Mouse (Mus musculus) testis, postnatal 14 days (tissue): Measurements from ENCODE around the gene Epha5.

ENCODE experiments used
- DNase-seq: peaks from one replicate; pipeline ENCODE4 v3.0.0; 2021; ENCODE audit warnings: low spot score

The Epha5 gene

DNA sequence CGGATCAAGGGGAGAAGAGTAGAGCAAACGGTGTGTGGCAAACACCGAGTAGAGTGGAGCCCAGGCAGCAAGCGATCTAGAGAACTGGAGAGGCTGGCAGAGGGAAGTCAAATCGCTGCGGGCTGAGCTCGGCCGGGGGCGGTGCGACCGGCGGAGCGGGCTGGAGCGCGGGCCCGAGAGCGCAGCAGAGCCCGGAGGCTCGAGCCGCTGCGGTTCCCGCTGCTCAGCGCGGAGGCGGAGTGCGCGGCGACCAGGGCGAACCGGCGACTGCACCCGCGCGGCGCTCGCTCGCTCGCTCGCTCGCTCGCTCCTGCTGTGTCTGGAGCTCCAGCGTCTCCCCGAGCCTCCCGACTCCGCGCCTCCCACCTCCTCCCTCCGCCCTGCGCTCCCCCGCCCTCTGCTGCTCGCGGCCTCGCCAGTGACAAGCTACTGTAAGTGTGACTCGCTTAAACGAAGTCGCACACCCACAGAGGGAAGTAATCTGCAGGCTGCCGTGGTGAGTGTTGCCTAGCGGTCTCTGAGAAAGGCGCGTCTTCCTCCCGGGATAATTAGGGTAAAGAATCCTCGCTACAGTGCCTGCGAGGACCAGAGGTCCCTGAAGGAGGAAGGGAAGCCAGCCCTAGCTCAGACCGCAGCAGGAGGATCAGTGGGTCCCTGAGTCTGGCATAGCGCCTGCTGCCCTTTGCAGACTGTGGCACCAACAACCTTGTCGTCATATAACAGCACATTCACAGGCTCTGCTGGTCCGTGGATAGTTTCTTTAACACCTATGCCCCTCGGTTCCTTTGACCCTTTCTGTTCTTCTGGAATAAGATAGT lies at the start of gene Epha5:
Gene Epha5, minus strand, starts transcription at position 321 of the 818 bp plus-strand sequence.
- DNase-seq = peak; percentile 21

DNA sequence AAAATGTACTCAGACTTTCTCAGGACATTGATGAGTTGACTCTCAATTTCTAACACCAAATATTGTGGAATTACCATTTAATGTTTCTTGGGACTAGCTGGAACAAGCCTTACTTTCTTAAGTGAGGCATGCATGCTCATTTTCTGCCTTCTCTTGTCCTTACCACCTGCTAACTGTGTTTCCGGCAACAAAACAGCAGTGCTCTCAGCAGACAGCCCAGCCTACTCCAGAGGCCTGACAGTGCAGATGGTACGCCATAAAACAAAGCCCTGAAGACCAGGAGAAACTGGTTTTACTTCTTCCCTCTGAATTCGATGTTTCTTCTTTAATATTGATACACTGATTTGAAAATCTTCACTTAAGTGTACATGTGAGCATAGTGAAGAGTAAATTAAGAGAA lies 39.0 kb upstream of the Epha5 start:
- no peak for DNase-seq

DNA sequence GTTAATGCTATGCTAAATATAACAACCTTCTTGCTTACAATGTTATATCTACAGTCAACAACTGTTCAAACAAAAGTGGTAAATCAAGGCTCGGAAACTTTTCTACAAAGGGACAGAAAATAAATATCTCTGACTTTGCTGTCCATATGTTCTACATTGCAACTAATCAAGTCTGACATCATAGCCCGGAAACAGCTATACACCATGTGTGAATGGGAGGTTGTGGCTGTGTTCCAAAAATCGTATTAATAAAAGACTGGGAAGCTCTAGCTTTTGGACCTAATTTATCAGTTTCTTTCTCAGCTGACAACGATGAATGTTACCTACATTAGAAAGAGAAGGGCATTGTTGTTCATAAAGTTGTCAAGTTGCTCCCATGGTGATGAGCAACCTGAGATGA lies 37.5 kb upstream of the Epha5 start:
- DNase-seq = no peak

DNA sequence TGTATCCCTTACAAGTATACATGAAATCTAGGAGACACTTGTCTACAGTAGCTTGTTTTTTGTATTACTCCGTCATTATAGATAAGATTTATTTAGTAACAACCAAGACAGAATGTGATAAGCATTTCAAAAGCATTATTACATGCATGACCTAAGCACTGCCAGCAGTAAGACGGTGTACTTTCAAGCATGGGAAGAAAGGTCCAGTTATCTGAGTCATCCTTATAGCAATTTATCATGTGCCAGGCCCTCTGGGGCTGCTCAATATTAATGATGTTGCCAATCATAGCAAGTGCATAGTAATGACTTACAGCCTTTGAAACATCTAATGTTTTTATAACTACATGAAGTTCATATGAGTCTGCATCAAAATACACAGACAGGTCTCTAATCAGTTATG lies 36.7 kb upstream of the Epha5 start:
- no peak for DNase-seq

DNA sequence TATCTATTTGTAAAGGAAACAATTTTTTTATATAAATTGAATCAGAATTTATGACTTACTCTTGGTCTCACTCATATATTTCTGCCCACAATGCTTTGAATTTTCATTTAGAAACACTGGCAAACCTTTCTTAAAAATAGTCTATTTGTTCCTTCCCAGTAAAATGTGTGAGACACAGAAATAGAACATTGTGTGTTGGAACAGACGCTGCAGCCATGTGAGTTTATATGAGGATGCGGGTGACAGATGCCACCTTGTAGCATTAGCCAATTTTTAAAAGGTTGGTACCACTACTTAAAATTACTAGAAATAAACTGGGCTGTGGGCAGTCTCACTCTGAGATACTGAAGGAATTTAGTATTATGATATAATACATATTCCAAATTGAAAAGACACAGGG lies 23.1 kb upstream of the Epha5 start:
- no peak for DNase-seq

DNA sequence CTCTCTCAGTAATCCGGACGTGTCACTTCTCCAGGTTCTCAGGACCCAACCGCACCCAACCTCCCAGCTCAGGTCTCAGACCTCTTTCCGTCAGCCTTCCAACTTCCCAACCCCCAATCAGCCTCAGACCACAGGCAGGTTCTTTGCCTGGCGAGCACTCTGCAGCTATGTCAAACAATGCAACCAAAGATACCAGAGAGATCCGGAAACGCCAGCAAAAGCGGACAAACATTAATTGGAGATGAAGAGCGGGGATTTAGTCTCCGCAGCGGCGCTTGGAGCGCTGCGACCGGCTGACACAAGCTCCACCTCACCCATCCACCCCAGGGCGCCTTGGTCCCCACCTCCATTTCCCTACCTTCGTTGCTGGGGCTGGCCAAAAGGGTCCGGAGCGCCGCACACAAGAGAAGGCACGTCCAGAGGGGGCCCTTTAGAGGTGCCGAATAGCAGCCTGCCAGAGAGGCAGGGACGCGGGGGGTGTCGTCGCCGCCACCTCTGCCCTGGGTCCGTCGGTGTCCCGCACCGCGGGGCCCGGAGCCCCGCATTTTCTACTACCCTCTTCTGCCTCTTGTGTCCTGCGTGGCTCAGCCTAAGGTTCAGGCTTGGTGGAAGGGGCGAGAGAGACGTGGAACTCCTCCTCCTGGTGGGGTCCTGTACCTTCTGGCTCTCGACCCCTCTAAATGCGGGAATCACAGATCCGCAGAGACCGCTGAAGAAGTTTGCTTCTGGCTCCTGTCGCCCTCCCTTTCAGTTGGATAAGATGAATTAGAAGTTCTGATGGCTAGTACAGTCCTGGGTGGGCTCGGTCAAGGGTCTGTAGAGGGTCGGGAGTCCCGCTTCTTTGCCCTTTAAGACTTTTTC lies 991 bp downstream of the Epha5 start:
- DNase-seq = no peak

DNA sequence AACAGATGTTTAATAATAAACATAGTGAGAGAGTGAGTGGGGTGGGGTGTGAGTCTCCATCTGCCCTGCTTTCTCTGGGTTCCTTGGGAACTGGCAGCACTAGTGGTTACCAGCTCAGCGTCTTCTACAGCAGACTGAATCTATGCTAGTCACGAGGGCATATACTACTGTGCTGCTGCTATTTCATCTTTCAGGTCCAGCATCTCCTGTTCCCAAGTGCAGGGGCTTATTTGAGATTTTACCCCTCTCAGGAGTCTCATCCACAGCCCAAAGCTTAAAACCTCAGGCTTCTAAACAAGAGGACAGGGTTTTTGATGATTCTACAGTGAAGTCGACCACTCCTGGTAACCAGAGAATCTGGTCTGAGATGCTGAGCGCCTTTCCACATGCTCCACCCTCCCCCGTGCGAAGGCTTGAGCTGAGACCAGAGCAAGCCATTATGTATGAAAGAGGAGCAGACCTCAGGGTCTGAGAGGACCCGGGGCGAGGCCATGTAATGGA lies 2.2 kb downstream of the Epha5 start:
- no peak for DNase-seq

DNA sequence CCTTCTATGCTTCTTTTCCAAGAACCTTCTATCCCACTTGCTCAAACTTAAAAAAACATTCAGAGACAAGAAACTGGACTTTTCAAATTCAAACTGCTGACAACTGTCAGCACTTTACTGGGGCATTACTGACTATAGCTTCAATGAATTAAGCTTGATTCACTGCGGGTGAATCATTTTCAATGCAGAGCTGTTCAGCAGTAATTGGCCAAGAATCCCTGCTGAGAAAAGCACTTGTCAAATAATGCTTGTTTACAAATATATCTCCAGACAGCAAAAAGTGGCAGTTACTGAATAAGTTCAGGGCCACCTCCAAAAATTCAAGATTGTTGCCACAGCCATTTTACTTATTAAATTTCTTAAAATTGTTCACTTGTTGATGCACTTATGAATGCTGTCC lies 4.2 kb downstream of the Epha5 start:
- no peak for DNase-seq

DNA sequence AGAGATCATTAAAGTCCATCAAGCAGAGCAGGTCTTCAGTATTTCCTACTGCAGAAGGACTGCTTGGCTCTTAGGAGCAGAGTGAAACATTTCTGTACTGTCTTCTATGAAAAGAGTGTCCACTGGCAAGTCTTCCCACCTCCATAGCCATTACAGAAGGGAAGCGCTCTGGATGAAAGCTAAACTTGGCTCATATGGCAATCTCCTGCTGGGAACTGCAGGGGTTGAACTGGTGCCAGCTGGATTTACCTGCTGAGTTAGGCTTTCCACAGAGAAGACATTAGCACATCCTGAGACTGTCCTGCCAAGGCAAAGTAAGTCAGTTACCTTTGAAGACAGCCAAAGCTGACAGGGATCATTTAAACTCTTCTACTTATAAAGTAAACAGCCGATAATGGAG lies 8.8 kb downstream of the Epha5 start:
- no peak for DNase-seq

DNA sequence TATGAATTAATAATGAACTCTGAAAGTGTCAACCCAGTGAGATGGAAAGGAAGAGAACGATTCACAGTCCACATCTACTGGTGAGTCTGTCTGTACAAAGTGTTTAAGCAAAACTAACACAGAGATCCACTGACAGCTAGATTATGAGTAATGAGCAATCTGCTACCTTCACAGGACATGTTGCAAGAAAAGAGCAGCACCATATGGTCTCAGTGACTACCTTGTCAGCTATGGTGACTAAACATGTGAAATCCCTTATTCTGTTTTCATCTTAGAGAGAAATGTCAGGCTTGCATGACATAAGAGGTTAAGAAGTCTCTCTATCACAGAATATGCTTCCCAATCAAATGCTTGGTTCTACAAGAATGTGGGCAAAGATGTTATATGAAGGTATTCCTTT lies 20.1 kb downstream of the Epha5 start:
- no peak for DNase-seq

DNA sequence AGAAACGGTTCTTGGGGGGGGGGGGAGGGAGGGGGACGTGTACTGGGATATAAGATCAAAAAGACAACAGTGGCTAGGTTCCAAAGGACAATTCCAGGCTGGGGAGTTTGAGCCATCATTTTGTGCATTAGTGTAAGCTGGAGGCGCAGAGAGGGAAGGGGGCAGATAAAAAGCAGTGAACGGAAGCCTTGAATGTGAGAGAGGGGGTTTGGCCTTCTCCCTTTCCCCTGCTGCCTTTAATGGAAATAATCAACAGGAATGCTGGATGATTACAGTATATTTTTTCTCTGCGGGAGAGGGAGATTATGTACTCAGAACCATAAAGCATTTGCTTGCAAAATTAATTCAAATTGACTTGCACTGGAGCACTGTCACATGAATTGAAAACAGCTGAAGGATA lies 51.8 kb downstream of the Epha5 start:
- DNase-seq = no peak

DNA sequence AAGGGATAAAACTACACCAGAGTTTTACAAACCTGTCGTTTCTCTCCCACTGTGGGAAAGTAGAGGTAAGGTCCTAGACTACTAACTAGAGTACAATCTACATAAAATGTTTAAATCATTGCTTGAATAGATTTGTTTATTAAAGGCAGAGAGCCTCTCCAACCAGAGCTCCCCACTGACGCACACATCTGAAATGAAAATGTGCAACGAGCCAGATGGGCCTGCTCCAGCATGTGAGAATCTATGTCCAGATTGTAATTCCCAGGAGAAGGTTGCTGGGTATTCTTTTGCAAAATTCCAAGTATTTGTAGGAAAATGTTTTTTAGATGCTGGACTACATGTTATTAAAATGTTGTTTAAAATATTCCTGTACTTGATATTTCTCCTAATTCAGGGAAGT lies 57.8 kb downstream of the Epha5 start:
- DNase-seq = no peak

DNA sequence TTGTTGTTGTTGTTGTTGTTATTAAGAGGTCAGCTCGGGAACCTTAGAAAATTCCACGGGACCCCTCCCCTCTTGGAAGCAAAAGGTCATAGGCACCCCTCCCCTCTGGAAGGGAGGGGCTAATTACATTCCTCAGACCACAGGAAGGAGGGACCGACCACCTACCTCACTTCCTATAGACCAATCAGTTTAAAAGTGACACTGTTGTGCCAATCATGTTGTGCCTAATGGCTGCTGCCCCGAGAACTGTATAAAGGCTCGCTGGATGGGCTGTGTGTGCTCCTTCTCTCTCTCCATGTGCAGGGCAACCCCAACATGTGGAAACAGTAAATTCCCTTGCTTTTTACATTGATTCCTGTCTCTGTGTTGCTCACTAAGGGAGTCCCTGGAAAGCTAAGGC lies 64.1 kb downstream of the Epha5 start:
- DNase-seq = no peak

DNA sequence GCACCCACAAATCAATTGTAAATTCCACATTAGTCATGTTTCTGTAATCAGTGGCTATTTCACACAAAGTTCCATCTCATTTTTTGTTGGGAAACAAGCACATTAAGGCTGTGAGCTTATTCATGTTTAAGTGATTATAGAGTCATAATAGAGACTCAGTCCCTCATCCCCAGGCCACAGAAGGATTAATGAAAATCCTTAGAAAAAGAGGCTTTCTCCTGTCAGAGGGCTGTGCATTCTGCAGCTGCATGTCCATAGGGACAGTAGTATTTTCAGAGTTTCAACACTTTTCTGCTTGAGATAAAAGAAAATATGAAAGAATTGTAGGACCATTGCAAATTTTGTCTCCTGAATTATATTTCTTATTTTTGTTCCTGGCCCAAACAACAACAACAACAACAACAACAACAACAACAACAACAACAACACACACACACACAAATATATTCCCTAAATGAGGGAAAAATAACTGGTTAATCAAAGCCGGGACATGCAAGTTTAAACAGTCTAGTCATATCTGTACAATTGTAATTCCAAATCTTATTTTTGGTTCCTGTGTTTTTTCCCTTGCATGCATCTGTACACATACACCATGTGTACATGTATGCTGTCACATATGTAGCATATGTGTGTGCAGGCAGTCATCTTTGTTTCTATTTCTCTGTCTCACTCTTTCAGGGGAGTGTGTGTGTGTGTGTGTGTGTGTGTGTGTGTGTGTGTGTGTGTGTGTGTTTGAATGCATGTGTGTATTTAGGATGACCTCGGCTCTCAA lies 70.3 kb downstream of the Epha5 start:
- no peak for DNase-seq

DNA sequence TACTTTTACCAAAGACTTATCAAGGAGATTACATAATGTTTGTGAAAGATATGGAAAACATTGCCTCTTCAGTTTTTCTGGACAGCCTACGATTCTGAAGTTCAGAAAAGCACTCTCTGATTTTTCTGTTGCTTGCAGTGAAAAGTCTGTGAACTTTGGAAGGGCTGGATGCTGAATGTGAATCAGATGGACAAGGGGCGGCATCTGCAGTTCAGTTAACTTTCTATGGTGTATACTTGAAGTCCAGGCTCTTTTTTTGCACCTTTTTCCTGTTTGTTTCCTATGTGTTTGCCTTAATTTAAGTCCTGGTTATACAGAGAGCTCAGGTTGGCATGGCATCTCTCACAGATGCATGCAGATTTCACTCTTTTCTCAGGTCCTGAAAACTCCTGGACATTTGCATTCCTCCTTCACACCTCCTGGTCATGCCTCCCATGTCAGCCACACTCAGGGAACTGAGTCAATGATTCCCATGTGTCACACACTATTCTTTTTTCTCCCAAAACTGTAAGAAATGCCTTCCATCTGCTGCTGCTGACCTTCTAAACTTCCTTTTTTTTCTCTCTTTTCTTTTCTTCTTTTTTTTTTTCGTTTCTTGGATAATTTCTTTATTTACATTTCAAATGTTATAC lies 81.2 kb downstream of the Epha5 start:
- DNase-seq = no peak

DNA sequence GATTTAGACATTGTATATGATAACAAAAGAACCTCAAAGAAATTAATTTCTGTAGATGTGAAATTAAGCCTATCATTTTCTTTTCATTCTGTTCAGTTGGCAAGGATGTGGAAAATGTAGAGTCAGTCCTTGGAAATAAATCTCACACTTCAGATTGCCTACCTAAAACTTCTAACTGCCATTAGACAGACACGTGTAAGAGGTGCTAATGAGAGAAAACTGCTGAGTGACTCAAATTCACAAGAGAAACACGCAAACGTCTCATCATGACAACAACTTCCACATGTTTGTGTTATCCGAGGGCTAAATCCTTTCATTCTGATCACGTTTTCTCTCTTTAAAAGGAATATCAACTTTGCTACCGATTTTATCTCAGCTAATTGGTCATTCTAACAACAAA lies 82.7 kb downstream of the Epha5 start:
- DNase-seq = no peak

DNA sequence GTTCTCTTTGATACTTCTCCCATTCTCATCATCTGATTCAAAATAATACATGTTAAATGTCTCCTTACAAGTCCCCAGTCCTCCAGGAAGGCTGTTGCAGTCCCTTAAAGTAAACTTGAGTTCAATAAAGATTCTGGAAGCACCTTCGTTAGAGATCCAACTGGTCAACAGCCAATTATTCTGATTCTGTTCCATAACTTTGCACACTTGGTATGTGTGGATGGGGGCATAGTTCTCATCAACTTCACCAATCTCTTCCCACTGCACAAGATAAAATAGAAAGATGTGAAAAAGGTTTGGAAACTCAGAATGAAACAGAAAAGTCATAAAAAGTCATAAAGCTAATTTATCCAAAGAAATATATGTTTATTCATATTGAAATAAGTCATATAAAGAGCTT lies 85.6 kb downstream of the Epha5 start:
- no peak for DNase-seq

DNA sequence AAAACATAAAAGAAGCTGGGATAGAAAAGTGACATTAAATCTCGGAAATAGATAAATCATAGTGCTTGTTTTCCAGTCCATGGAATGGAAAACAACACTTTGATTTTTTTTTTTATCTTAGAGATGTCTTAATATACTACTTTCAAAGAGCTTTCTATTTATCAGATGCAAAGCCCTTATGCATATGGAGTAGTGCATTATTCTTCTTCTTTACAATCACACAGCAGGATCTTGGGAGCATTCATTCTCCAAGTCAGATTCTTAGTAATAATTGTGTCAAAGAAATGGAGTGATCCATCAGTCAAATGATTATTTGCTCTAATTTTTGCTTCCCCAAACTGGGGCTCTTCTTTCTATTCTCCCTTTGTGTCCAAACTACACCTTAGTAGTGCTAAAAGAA lies 96.6 kb downstream of the Epha5 start:
- DNase-seq = no peak

DNA sequence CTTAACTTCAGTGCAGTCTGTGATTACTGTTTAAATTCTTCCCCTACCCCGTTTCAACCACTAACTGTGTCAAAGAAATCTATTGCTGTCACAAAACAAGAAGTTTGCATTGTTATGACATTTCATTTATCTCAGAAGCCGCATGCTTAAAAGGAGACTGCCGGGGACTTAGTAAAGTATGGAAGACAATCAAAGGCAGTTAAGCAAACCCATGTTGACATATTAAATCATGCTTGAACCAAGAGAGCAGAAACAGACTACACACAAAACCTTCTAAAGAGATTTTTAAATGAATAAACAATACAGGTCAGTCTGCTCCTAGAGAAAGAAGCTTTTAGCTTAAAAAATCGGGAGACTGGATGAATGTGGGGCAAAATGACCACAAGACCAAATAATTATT lies 97.0 kb downstream of the Epha5 start:
- DNase-seq = no peak

DNA sequence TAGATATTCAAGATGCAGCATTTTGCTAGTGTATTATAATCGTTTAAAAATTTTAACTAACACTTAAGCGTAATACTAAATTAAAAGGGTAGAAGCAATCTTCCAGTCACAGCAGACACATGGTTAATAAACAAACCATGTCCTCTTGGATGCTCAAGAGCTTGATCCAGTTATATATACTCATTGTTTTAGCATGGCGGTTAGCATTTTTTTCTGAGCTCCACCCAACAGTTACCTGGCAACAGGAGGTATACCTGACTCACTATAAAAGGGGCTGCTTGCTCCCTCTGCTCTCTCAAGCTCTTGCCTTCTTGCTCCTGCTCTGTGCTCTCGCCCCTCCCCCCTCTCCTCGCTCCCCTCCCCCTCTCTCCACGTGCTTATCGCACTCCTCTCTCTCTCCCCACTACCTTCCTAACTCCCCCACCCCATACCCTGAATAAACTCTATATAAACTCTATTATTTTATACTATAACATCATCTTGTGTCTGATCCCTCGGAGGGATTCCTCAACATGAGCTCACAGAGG lies 98.3 kb downstream of the Epha5 start:
- no peak for DNase-seq

DNA sequence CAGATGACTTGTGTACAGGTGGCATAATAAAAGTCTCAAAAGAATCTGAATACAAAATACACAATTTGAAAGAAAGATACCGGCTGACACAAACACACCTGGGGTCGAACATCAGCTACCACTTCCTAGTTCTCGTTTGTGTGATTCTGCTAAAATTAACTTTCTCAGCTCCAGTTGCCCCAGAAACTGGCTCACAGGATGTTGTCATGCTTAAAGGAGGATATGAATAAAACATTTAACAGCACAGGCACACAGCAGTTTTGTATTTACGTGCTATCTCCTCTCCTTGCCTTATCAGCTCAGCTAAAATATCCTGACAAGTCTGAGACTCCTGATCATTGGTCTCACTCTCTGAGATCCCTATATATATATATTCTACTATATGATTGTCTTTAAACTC lies 99.3 kb downstream of the Epha5 start:
- DNase-seq = no peak

DNA sequence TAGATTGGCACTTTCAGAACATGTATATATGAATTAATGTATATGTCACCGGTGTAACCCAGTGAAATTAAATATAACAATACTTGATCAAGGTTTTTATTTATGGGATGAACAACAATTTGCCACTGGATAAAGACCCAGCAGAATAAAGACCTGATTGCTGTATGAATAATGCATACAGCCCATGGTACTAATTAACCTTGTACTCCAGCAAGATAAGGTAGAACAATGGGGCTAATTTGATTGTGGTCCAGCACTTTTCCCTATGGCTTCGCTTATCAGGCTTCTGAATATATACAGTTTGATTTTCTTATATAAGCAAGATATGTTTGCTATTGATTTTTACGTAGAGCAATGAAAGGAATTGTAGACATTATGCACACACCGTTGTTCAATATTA lies 103.6 kb downstream of the Epha5 start:
- DNase-seq = no peak
